Mouse (Mus musculus) cerebellum, adult 11 months (tissue): ENCODE results near the gene Rho.

Source experiments
- DNase-seq: peaks from one replicate; pipeline ENCODE4 v3.0.0; 2022

Rho gene

GRCm38 (mm10) chr6:115978596-115978995 is 47.0 kb downstream of the Rho start:
- DNase-seq, result no peak

GRCm38 (mm10) chr6:115982889-115983288 is 51.3 kb downstream of the Rho start:
- DNase-seq, result no peak

GRCm38 (mm10) chr6:115983306-115984038 is 51.9 kb downstream of the Rho start:
- DNase-seq, result no peak

GRCm38 (mm10) chr6:115984580-115984979 is 53.0 kb downstream of the Rho start:
- no peak for DNase-seq

GRCm38 (mm10) chr6:115985622-115986021 is 54.1 kb downstream of the Rho start:
- no peak for DNase-seq

GRCm38 (mm10) chr6:115986472-115987095 is 55.0 kb downstream of the Rho start:
- no peak for DNase-seq

- DNase-seq, result no peak
Observed at GRCm38 (mm10) chr6:115987096-115987747, 55.7 kb downstream of the Rho start.

- no peak for DNase-seq
Observed at GRCm38 (mm10) chr6:115989032-115989431, 57.5 kb downstream of the Rho start.

GRCm38 (mm10) chr6:115989607-115990006 is 58.1 kb downstream of the Rho start:
- DNase-seq, result no peak
